Mouse (Mus musculus) liver, embryonic 16.5 days (tissue): Measurements from ENCODE around the gene Nlrp6. TPM values are rescaled to one million over a fixed set of nuclear protein-coding genes. Genes with fewer than 3 reads are reported as not detected.

Experiments used
- polyA plus RNA-seq: library from polyadenylated mRNA; unstranded; fragments of >200 nt; fragmentation: Nextera tagmentation; extraction: Ambion mirVana; gene quantifications from 2 replicates; pipeline ENCODE4 v1.2.1, GENCODE M21; 2015

The Nlrp6 gene
- polyA plus RNA-seq, 1 experiment from 2014 or later, result 10.8 TPM

Other genes starting within 250 kb of the Nlrp6 start
- not detected in 2 replicates for gene Olfr45, start 239.0 kb upstream of the Nlrp6 start, polyA plus RNA-seq
- not detected in 2 replicates for gene Olfr541, start 223.6 kb upstream of the Nlrp6 start, polyA plus RNA-seq
- 0.97 and 1.1 TPM in 2 replicates for gene Cyp2e1, start 157.2 kb upstream of the Nlrp6 start, polyA plus RNA-seq
- gene Syce1, start 133.1 kb upstream of the Nlrp6 start, polyA plus RNA-seq, result 0.07 and 0.14 TPM in 2 replicates
- gene Zfp941, start 98.7 kb upstream of the Nlrp6 start, polyA plus RNA-seq, result 0.06 and 0.16 TPM in 2 replicates
- 30.3 and 32.9 TPM in 2 replicates for gene Urah, start 85.9 kb upstream of the Nlrp6 start, polyA plus RNA-seq
- not detected in 2 replicates for gene Scgb1c1, start 75.4 kb upstream of the Nlrp6 start, polyA plus RNA-seq
- not detected in 2 replicates for gene Odf3, start 73.1 kb upstream of the Nlrp6 start, polyA plus RNA-seq
- gene Gm45785, start 64.6 kb upstream of the Nlrp6 start, polyA plus RNA-seq, result not detected in 2 replicates
- gene Ric8a, start 63.9 kb upstream of the Nlrp6 start, polyA plus RNA-seq, result 21.2 and 21.5 TPM in 2 replicates
- 19.3 and 20.9 TPM in 2 replicates for gene Bet1l, start 63.3 kb upstream of the Nlrp6 start, polyA plus RNA-seq
- 108 and 123 TPM in 2 replicates for gene Psmd13, start 38.9 kb upstream of the Nlrp6 start, polyA plus RNA-seq
- 21.9 and 23.6 TPM in 2 replicates for gene Sirt3, start 38.6 kb upstream of the Nlrp6 start, polyA plus RNA-seq
- gene Cox8b, start 20.5 kb upstream of the Nlrp6 start, polyA plus RNA-seq, result 1.4 and 3.4 TPM in 2 replicates
- gene Pgghg, start 20.5 kb downstream of the Nlrp6 start, polyA plus RNA-seq, result 6.0 and 7.9 TPM in 2 replicates
- gene Ifitm5, start 29.4 kb downstream of the Nlrp6 start, polyA plus RNA-seq, result 0.26 and 0.44 TPM in 2 replicates
- not detected in 2 replicates for gene Gm45717, start 35.0 kb downstream of the Nlrp6 start, polyA plus RNA-seq
- 391 and 458 TPM in 2 replicates for gene Ifitm2, start 35.1 kb downstream of the Nlrp6 start, polyA plus RNA-seq
- 15.2 and 15.4 TPM in 2 replicates for gene Ifitm1, start 46.3 kb downstream of the Nlrp6 start, polyA plus RNA-seq
- 68.0 and 76.2 TPM in 2 replicates for gene Ifitm3, start 89.9 kb downstream of the Nlrp6 start, polyA plus RNA-seq
- 23.3 and 28.4 TPM in 2 replicates for gene Ifitm6, start 97.0 kb downstream of the Nlrp6 start, polyA plus RNA-seq
- not detected in 2 replicates for gene Gm17387, start 108.2 kb downstream of the Nlrp6 start, polyA plus RNA-seq
- 0.35 and 0.37 TPM in 2 replicates for gene B4galnt4, start 140.2 kb downstream of the Nlrp6 start, polyA plus RNA-seq
- gene Pkp3, start 157.3 kb downstream of the Nlrp6 start, polyA plus RNA-seq, result 0.69 and 1.1 TPM in 2 replicates
- 27.2 and 28.1 TPM in 2 replicates for gene Sigirr, start 179.7 kb downstream of the Nlrp6 start, polyA plus RNA-seq
- 1.5 and 3.8 TPM in 2 replicates for gene Ano9, start 196.9 kb downstream of the Nlrp6 start, polyA plus RNA-seq
- gene Ptdss2, start 201.5 kb downstream of the Nlrp6 start, polyA plus RNA-seq, result 136 and 138 TPM in 2 replicates